Mouse (Mus musculus) thymus, adult 2 months (tissue): ENCODE data around the gene Tmem210.

ENCODE experiments used
- CTCF ChIP-seq: fragments of 200-500 bp; IDR thresholded peaks from 2 replicates; pipeline ENCODE4 v1.5.1; 2012; ENCODE audit warnings: mild to moderate bottlenecking, control low read depth, low read length, moderate library complexity, borderline replicate concordance; ENCODE audit not compliant: control insufficient read depth, poor library complexity, insufficient read depth; ENCODE audit errors: extremely low read depth
- POLR2A ChIP-seq: fragments of 200-500 bp; IDR thresholded peaks from 2 replicates; pipeline ENCODE4 v1.6.1; 2012; ENCODE audit warnings: mild to moderate bottlenecking, low read length, control low read depth, moderate library complexity; ENCODE audit not compliant: control insufficient read depth, poor library complexity, insufficient read depth; ENCODE audit errors: extremely low read depth

GRCm38 (mm10) chr2:25326036-25326435, 38.1 kb downstream of the Tmem210 start:
- no peak for TF ChIP-seq CTCF
- no peak for TF ChIP-seq POLR2A
